Mouse (Mus musculus): Measurements from ENCODE around the gene Sh3bp4. TPM values are rescaled to one million over a fixed set of nuclear protein-coding genes. Genes with fewer than 3 reads are reported as not detected.

The Sh3bp4 gene
- 13.3 and 13.6 TPM in 2 replicates for polyA plus RNA-seq (2015; fragmentation: Nextera tagmentation; extraction: Ambion mirVana)

DNA sequence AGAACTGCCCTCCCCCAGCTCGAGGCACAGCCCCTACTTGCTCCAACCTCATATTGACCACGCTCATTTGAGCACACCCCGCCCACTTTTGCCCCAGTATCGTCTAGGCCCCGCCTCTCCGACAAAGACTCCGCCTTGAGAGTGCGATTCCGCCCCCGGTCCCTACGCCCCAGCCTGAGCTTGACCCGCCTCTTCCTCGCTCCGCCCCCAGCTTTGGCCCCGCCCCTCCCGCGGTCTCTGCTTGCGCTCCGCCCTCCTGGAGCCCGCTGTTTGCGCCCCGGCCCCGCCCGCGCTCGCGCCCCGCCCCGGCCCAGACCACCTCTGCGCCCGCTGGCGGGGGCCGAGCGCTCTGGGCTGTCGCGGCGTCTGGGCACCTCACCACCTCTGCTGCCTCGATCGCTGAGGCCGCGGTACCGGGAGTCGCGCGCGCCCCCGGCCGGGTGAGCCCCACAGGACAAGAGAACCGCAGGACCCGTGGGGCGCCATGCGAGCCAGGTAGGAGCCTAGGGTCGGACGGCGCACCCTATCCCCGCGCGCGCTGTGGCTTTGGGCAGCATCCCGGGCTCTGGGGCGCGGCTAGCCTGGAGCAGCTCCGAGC is at the start of gene Sh3bp4:
Gene Sh3bp4 (plus strand): TSS at position 313 of the 598 bp plus-strand sequence.
- Histone ChIP-seq H3K27ac (ENCODE audit: low read length) (peak within 1 kb of the TSS; percentile 82), H3K4me2 (ENCODE audit: low read length) (peak within 1 kb of the TSS; percentile 83), H3K9ac (ENCODE audit: low read depth, low read length) (peak within 1 kb of the TSS; percentile 82), H3K36me3 (ENCODE audit: control insufficient read depth, insufficient read depth, low read length) (no peaks in the 10 kb centered on the region), H3K9me3 (replicated peaks; ENCODE audit: control insufficient read depth, low read length, poor library complexity, severe bottlenecking) (no peaks in the 10 kb centered on the region), H3K4me3 (ENCODE audit: low read depth, low read length) (peak within 1 kb of the TSS; percentile 81), H3K4me1 (ENCODE audit: control insufficient read depth, insufficient read depth, low read length) (peaks cover 34% of the 10 kb centered on the region), H3K27me3 (ENCODE audit: control insufficient read depth, insufficient read depth, low read depth, low read length) (no peaks in the 10 kb centered on the region)
- peak; percentile 88 for ATAC-seq
- WGBS: under 1% methylated on average over 62 of the region's 63 CpGs

DNA sequence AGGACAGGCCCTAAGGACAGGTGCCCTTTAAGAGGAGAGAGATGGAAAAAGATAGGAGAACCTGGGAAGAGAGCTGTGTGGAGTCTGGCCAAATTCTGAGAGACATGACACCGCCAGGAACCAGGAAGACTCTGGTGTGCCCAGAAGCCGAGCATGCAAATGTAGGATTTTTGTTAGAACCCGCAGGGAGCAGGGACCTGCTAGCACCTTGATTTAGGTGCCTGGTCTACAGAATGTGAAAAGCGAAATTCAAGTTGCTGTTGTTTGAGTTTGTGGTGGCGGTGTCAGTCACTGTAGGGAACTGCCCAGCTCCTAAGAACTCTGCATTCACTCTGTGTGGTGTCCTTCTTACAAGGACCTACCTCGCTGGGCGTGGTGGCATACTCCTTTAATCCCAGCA is 47.2 kb upstream of the Sh3bp4 start:
- WGBS: 87% methylated on average over 7 of the region's 7 CpGs
- H3K27me3 ChIP-seq (ENCODE audit: control insufficient read depth, insufficient read depth, low read depth, low read length): no peaks in the 10 kb centered on the region
- H3K9me3 ChIP-seq (replicated peaks; ENCODE audit: control insufficient read depth, low read length, poor library complexity, severe bottlenecking): no peaks in the 10 kb centered on the region
- H3K4me3 ChIP-seq (ENCODE audit: low read depth, low read length): no peak overlapping the region
- no peak overlapping the region for H3K4me2 ChIP-seq (ENCODE audit: low read length)
- no peaks in the 10 kb centered on the region; the same call in 1 of the 2 replicates for H3K4me1 ChIP-seq (ENCODE audit: control insufficient read depth, insufficient read depth, low read length)
- H3K36me3 ChIP-seq (ENCODE audit: control insufficient read depth, insufficient read depth, low read length): no peaks in the 10 kb centered on the region
- no peak overlapping the region for H3K9ac ChIP-seq (ENCODE audit: low read depth, low read length)
- H3K27ac ChIP-seq (ENCODE audit: low read length): no peak overlapping the region
- no peak for ATAC-seq

DNA sequence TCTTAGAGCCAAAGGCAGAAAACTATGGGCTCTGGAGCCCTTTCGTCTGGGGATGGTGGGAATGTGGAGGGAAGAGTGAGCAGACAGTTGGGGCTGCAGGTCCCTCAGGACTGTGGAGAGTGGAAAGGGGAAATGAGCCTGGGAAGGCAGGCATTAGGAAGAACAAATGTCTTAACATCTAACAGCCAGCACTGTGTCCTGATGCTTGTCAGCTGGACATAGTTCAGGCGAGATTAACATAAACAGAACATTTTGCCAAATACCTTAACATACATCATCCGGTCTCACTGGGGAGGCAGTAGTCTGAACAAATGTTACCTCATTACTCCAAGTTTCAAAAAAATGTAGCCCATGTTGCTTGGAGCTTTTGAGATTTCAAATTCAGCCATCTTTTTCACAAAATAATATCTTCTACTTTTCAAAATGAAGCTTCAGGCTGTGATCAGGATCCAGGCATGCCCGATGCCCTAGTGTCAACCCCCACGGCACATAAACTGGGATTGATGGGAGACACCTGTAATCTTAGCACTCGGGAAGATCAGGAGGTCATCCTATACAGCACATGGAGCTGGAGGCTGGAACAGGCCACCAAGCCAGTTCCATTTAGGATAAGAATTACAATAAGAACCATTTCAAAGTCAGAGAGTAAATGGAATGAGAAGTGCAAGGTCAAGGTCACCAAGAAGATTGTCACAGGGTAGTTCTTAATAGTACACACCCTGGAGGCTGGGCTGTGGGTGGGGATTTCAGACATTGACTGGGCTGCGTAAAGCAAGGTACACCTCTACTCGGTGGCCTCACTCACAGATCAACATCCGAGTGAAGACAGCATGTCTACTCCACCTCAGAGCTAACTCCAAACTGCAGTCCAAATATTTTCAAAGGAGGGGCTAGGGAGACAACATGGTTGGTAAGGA is 45.3 kb upstream of the Sh3bp4 start:
- ATAC-seq: no peak
- 80% methylated on average over 9 of the region's 9 CpGs for WGBS
- no peak overlapping the region for H3K4me2 ChIP-seq (ENCODE audit: low read length)
- H3K4me1 ChIP-seq (ENCODE audit: control insufficient read depth, insufficient read depth, low read length): no peaks in the 10 kb centered on the region; the same call in 1 of the 2 replicates
- no peaks in the 10 kb centered on the region for H3K9me3 ChIP-seq (replicated peaks; ENCODE audit: control insufficient read depth, low read length, poor library complexity, severe bottlenecking)
- no peaks in the 10 kb centered on the region for H3K27me3 ChIP-seq (ENCODE audit: control insufficient read depth, insufficient read depth, low read depth, low read length)
- no peak overlapping the region for H3K27ac ChIP-seq (ENCODE audit: low read length)
- no peaks in the 10 kb centered on the region for H3K36me3 ChIP-seq (ENCODE audit: control insufficient read depth, insufficient read depth, low read length)
- no peak overlapping the region for H3K4me3 ChIP-seq (ENCODE audit: low read depth, low read length)
- H3K9ac ChIP-seq (ENCODE audit: low read depth, low read length): no peak overlapping the region

- Histone ChIP-seq H3K4me2 (ENCODE audit: low read length) (no peak overlapping the region), H3K27ac (ENCODE audit: low read length) (no peak overlapping the region), H3K9ac (ENCODE audit: low read depth, low read length) (0 out of 2 replicates have a peak overlapping the region, but pooled peaks have one; percentile 16), H3K36me3 (ENCODE audit: control insufficient read depth, insufficient read depth, low read length) (no peaks in the 10 kb centered on the region), H3K9me3 (replicated peaks; ENCODE audit: control insufficient read depth, low read length, poor library complexity, severe bottlenecking) (no peaks in the 10 kb centered on the region), H3K4me1 (ENCODE audit: control insufficient read depth, insufficient read depth, low read length) (no peaks in the 10 kb centered on the region; the same call in 1 of the 2 replicates), H3K27me3 (ENCODE audit: control insufficient read depth, insufficient read depth, low read depth, low read length) (no peaks in the 10 kb centered on the region), H3K4me3 (ENCODE audit: low read depth, low read length) (no peak overlapping the region)
- ATAC-seq: no peak
- 43% methylated on average over 1 of the region's 1 CpGs for WGBS
Observed at GRCm38 (mm10) chr1:89026040-89026439, 44.2 kb upstream of the Sh3bp4 start.

- H3K36me3 ChIP-seq (ENCODE audit: control insufficient read depth, insufficient read depth, low read length): no peaks in the 10 kb centered on the region
- WGBS: 73% methylated on average over 11 of the region's 11 CpGs
- no peak overlapping the region for H3K27ac ChIP-seq (ENCODE audit: low read length)
- no peak for ATAC-seq
- no peak overlapping the region for H3K4me2 ChIP-seq (ENCODE audit: low read length)
- H3K27me3 ChIP-seq (ENCODE audit: control insufficient read depth, insufficient read depth, low read depth, low read length): no peaks in the 10 kb centered on the region
- H3K4me3 ChIP-seq (ENCODE audit: low read depth, low read length): no peak overlapping the region
- H3K9ac ChIP-seq (ENCODE audit: low read depth, low read length): no peak overlapping the region
- no peaks in the 10 kb centered on the region; the same call in 1 of the 2 replicates for H3K4me1 ChIP-seq (ENCODE audit: control insufficient read depth, insufficient read depth, low read length)
- H3K9me3 ChIP-seq (replicated peaks; ENCODE audit: control insufficient read depth, low read length, poor library complexity, severe bottlenecking): no peaks in the 10 kb centered on the region
Observed at GRCm38 (mm10) chr1:89029136-89029927, 40.9 kb upstream of the Sh3bp4 start.

- Histone ChIP-seq H3K27me3 (ENCODE audit: control insufficient read depth, insufficient read depth, low read depth, low read length) (no peaks in the 10 kb centered on the region), H3K4me1 (ENCODE audit: control insufficient read depth, insufficient read depth, low read length) (no peaks in the 10 kb centered on the region), H3K27ac (ENCODE audit: low read length) (no peak overlapping the region), H3K4me3 (ENCODE audit: low read depth, low read length) (no peak overlapping the region), H3K4me2 (ENCODE audit: low read length) (no peak overlapping the region), H3K9ac (ENCODE audit: low read depth, low read length) (no peak overlapping the region), H3K9me3 (replicated peaks; ENCODE audit: control insufficient read depth, low read length, poor library complexity, severe bottlenecking) (no peaks in the 10 kb centered on the region), H3K36me3 (ENCODE audit: control insufficient read depth, insufficient read depth, low read length) (no peaks in the 10 kb centered on the region)
- no peak for ATAC-seq
- 75% methylated on average over 8 of the region's 8 CpGs for WGBS
Observed at GRCm38 (mm10) chr1:89033661-89034060, 36.6 kb upstream of the Sh3bp4 start.

GRCm38 (mm10) chr1:89034061-89034460 is 36.2 kb upstream of the Sh3bp4 start:
- no peaks in the 10 kb centered on the region for H3K4me1 ChIP-seq (ENCODE audit: control insufficient read depth, insufficient read depth, low read length)
- no peaks in the 10 kb centered on the region for H3K9me3 ChIP-seq (replicated peaks; ENCODE audit: control insufficient read depth, low read length, poor library complexity, severe bottlenecking)
- no peaks in the 10 kb centered on the region for H3K27me3 ChIP-seq (ENCODE audit: control insufficient read depth, insufficient read depth, low read depth, low read length)
- no peak overlapping the region for H3K4me2 ChIP-seq (ENCODE audit: low read length)
- H3K27ac ChIP-seq (ENCODE audit: low read length): no peak overlapping the region
- ATAC-seq: no peak
- H3K9ac ChIP-seq (ENCODE audit: low read depth, low read length): no peak overlapping the region
- 75% methylated on average over 4 of the region's 4 CpGs for WGBS
- no peaks in the 10 kb centered on the region for H3K36me3 ChIP-seq (ENCODE audit: control insufficient read depth, insufficient read depth, low read length)
- H3K4me3 ChIP-seq (ENCODE audit: low read depth, low read length): no peak overlapping the region

DNA sequence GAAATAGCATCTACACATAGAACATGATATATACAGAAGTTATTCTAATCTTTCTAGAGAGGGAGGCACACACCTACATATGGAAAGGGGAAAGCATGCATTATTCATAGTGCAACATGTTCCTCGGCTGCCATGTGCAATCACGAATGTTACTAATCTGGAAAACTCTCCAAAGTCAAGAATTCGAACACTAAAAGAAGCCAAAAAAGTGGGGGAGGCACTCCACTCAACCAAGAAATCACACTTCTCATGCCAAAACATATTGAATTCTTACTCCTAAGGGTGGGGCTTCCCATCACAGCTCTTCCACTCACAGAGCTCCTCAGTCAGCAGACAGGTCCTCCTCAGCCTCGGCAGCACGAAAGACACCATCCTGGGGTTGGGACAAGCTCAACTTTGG is 35.1 kb upstream of the Sh3bp4 start:
- Histone ChIP-seq H3K36me3 (ENCODE audit: control insufficient read depth, insufficient read depth, low read length) (no peaks in the 10 kb centered on the region), H3K9ac (ENCODE audit: low read depth, low read length) (no peak overlapping the region), H3K27me3 (ENCODE audit: control insufficient read depth, insufficient read depth, low read depth, low read length) (no peaks in the 10 kb centered on the region), H3K27ac (ENCODE audit: low read length) (no peak overlapping the region), H3K9me3 (replicated peaks; ENCODE audit: control insufficient read depth, low read length, poor library complexity, severe bottlenecking) (no peaks in the 10 kb centered on the region), H3K4me3 (ENCODE audit: low read depth, low read length) (no peak overlapping the region), H3K4me1 (ENCODE audit: control insufficient read depth, insufficient read depth, low read length) (no peaks in the 10 kb centered on the region), H3K4me2 (ENCODE audit: low read length) (no peak overlapping the region)
- 82% methylated on average over 5 of the region's 5 CpGs for WGBS
- ATAC-seq: no peak
